Mouse (Mus musculus): ENCODE results near the gene Cdcp1. TPM values are rescaled to one million over a fixed set of nuclear protein-coding genes. Genes with fewer than 3 reads are reported as not detected.
A peak's percentile ranks its signal among the peaks of the same experiment; 100 is the strongest.

Gene Cdcp1
- polyA plus RNA-seq, 2 experiments, result 0.15 to 0.27 TPM

- H3K27me3 ChIP-seq (ENCODE audit: control insufficient read depth, insufficient read depth, low read length), result no peaks in the 10 kb centered on the region
- 45% methylated on average over 6 of the region's 6 CpGs for WGBS (ENCODE audit: insufficient replicate concordance)
- H3K4me2 ChIP-seq (ENCODE audit: low read depth), result no peak overlapping the region
- H3K4me3 ChIP-seq (ENCODE audit: insufficient read depth in 1 of 2, low read depth in 2 of 2, low read length in 2 of 2), result no peak overlapping the region
- DNase-seq (ENCODE audit: low read depth in 3 of 3, low spot score in 3 of 3) (no peak), ATAC-seq (ENCODE audit: insufficient read depth) (no peak)
- TF ChIP-seq EP300 (IDR thresholded peaks at IDR 0.05; ENCODE audit: low read depth), result no peak
- no peak for TF ChIP-seq CTCF (IDR thresholded peaks at IDR 0.05; ENCODE audit: low read depth)
- H3K9me3 ChIP-seq (ENCODE audit: control insufficient read depth, low read length), result no peaks in the 10 kb centered on the region
- no peaks in the 10 kb centered on the region for H3K4me1 ChIP-seq (replicated peaks; ENCODE audit: control insufficient read depth in 2 of 2, insufficient read depth in 2 of 2, low read length in 1 of 2)
- no peak overlapping the region for H3K27ac ChIP-seq
- no peak overlapping the region for H3K9ac ChIP-seq (replicated peaks)
- H3K36me3 ChIP-seq (replicated peaks; ENCODE audit: control insufficient read depth, insufficient read depth, low read depth), result no peaks in the 10 kb centered on the region
These were observed 42.1 kb downstream of the Cdcp1 start for GRCm38 (mm10) chr9:123173760-123174159.

DNA sequence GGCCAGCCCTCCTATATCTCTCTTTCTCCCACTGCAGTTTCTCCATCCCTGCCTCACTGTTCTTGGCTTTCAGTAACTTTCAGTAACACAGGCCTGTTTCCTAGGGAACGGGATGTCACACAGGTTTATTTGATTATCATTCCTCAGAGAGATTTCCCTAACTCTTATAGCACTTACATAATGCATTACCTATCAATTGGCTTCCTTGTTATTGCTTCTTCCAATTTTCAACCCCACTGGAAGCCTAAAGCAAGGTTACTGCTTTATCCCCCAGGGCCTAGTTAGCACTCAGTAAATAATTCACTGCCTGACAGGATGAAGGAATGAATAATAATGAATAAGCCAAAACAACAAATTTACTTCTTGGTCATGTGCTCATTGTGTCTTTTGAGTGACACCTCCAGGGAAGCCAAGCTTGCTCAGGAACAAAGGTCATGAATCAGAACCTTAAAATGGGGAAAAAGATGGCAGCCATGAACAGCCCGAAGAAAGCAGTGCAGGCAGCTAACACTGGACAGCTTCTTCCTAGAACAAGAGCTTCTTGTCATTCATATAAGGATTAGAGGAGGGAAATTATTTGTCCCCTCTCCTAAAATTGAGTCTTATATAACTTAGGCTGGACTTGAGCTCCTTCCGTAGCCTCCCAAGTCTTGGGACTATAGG lies 49.9 kb downstream of the Cdcp1 start:
- ATAC-seq (ENCODE audit: insufficient read depth) (no peak), DNase-seq (ENCODE audit: low read depth in 3 of 3, low spot score in 3 of 3) (no peak)
- Histone ChIP-seq H3K9me3 (ENCODE audit: control insufficient read depth, low read length) (no peaks in the 10 kb centered on the region), H3K27ac (no peak overlapping the region), H3K4me3 (ENCODE audit: insufficient read depth in 1 of 2, low read depth in 2 of 2, low read length in 2 of 2) (no peak overlapping the region), H3K4me2 (ENCODE audit: low read depth) (no peak overlapping the region), H3K36me3 (replicated peaks; ENCODE audit: control insufficient read depth, insufficient read depth, low read depth) (no peaks in the 10 kb centered on the region), H3K4me1 (replicated peaks; ENCODE audit: control insufficient read depth in 2 of 2, insufficient read depth in 2 of 2, low read length in 1 of 2) (no peaks in the 10 kb centered on the region), H3K9ac (replicated peaks) (no peak overlapping the region), H3K27me3 (ENCODE audit: control insufficient read depth, insufficient read depth, low read length) (no peaks in the 10 kb centered on the region)
- TF ChIP-seq CTCF (IDR thresholded peaks at IDR 0.05; ENCODE audit: low read depth), result no peak
- no peak for TF ChIP-seq EP300 (IDR thresholded peaks at IDR 0.05; ENCODE audit: low read depth)
- 71% methylated on average over 3 of the region's 3 CpGs for WGBS (ENCODE audit: insufficient replicate concordance)

- H3K4me3 ChIP-seq (ENCODE audit: insufficient read depth in 1 of 2, low read depth in 2 of 2, low read length in 2 of 2), result no peak overlapping the region
- H3K4me2 ChIP-seq (ENCODE audit: low read depth), result no peak overlapping the region
- ATAC-seq (ENCODE audit: insufficient read depth), result no peak; the same call in 1 of the 2 replicates
- no peaks in the 10 kb centered on the region for H3K27me3 ChIP-seq (ENCODE audit: control insufficient read depth, insufficient read depth, low read length)
- H3K4me1 ChIP-seq (replicated peaks; ENCODE audit: control insufficient read depth in 2 of 2, insufficient read depth in 2 of 2, low read length in 1 of 2), result no peaks in the 10 kb centered on the region
- no peaks in the 10 kb centered on the region for H3K36me3 ChIP-seq (replicated peaks; ENCODE audit: control insufficient read depth, insufficient read depth, low read depth)
- H3K9me3 ChIP-seq (ENCODE audit: control insufficient read depth, low read length), result no peaks in the 10 kb centered on the region
- no peak overlapping the region for H3K27ac ChIP-seq
- no peak overlapping the region for H3K9ac ChIP-seq (replicated peaks)
- WGBS (ENCODE audit: insufficient replicate concordance), result 74% methylated on average over 4 of the region's 4 CpGs
- no peak for TF ChIP-seq CTCF (IDR thresholded peaks at IDR 0.05; ENCODE audit: low read depth)
- TF ChIP-seq EP300 (IDR thresholded peaks at IDR 0.05; ENCODE audit: low read depth), result no peak
- peak in 1 of 3 experiments; percentile 13 for DNase-seq (ENCODE audit: low read depth in 3 of 3, low spot score in 3 of 3)
These were observed 52.7 kb downstream of the Cdcp1 start for GRCm38 (mm10) chr9:123162985-123163694.

DNA sequence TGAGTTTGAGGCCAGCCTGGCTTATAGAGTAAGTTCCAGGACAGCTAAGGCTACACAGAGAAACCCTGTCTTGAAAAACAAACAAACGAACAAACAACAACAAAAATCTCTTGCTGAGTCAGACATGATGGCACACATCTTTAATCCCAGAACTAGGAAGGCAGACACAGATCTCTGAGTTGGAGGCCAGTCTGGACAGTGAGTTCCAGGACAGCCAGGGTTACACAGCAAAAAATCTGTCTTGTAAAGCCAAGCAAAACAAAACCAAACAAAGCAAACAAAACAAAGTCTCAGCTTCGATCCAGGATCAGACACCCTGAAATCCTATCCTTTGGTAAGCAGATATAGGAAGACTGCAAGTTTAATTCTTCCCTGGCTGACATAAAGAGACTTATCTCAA lies 54.0 kb downstream of the Cdcp1 start:
- ATAC-seq (ENCODE audit: insufficient read depth), result no peak
- no peak overlapping the region for H3K9ac ChIP-seq (replicated peaks)
- WGBS (ENCODE audit: insufficient replicate concordance), result 45% methylated on average over 2 of the region's 2 CpGs

DNA sequence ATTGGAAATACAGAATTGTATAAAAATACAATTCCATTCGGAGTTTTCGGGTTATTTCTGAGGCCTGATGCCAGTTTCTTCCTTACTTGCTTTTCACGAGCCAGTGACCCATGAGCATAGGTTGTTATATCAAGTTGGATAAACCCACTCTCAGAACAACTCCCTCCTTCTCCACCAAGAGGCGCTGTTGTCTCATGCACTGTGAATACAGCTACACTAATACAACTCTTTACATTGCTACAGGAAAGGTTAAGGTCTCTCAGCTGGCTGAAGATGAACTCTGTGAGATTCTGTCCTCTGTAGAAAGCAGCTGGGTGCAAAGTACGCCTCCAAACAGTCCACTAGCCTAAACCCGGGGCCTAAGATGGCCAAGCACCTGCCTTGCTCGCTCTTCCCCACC lies 56.5 kb downstream of the Cdcp1 start:
- no peaks in the 10 kb centered on the region for H3K4me1 ChIP-seq (replicated peaks; ENCODE audit: control insufficient read depth in 2 of 2, insufficient read depth in 2 of 2, low read length in 1 of 2)
- TF ChIP-seq CTCF (IDR thresholded peaks at IDR 0.05; ENCODE audit: low read depth) (peak; percentile 73), EP300 (IDR thresholded peaks at IDR 0.05; ENCODE audit: low read depth) (no peak)

More for the DNA sequence above, 54.0 kb downstream of the Cdcp1 start:
- Histone ChIP-seq H3K4me2 (ENCODE audit: low read depth) (no peak overlapping the region), H3K27ac (no peak overlapping the region), H3K36me3 (replicated peaks; ENCODE audit: control insufficient read depth, insufficient read depth, low read depth) (no peaks in the 10 kb centered on the region), H3K4me1 (replicated peaks; ENCODE audit: control insufficient read depth in 2 of 2, insufficient read depth in 2 of 2, low read length in 1 of 2) (no peaks in the 10 kb centered on the region), H3K4me3 (ENCODE audit: insufficient read depth in 1 of 2, low read depth in 2 of 2, low read length in 2 of 2) (no peak overlapping the region), H3K27me3 (ENCODE audit: control insufficient read depth, insufficient read depth, low read length) (no peaks in the 10 kb centered on the region), H3K9me3 (ENCODE audit: control insufficient read depth, low read length) (no peaks in the 10 kb centered on the region)
- DNase-seq (ENCODE audit: low read depth in 3 of 3, low spot score in 3 of 3), result no peak
- TF ChIP-seq CTCF (IDR thresholded peaks at IDR 0.05; ENCODE audit: low read depth) (no peak), EP300 (IDR thresholded peaks at IDR 0.05; ENCODE audit: low read depth) (no peak)

More for the DNA sequence above, 56.5 kb downstream of the Cdcp1 start:
- Histone ChIP-seq H3K27ac (no peak overlapping the region), H3K4me2 (ENCODE audit: low read depth) (no peak overlapping the region), H3K9ac (replicated peaks) (no peak overlapping the region), H3K9me3 (ENCODE audit: control insufficient read depth, low read length) (no peaks in the 10 kb centered on the region), H3K36me3 (replicated peaks; ENCODE audit: control insufficient read depth, insufficient read depth, low read depth) (no peaks in the 10 kb centered on the region), H3K27me3 (ENCODE audit: control insufficient read depth, insufficient read depth, low read length) (no peaks in the 10 kb centered on the region), H3K4me3 (ENCODE audit: insufficient read depth in 1 of 2, low read depth in 2 of 2, low read length in 2 of 2) (no peak overlapping the region)
- DNase-seq (ENCODE audit: low read depth in 3 of 3, low spot score in 3 of 3), result peak; percentile 36 to 53 (median 39)
- 43% methylated on average over 7 of the region's 7 CpGs for WGBS (ENCODE audit: insufficient replicate concordance)
- ATAC-seq (ENCODE audit: insufficient read depth), result peak; percentile 60

Measured in liver, embryonic 14.5 days (tissue).